Mouse (Mus musculus) bone marrow macrophage, adult 2 months (primary cell): ENCODE measurements around the gene Timd2.

ENCODE experiments used
- CTCF ChIP-seq: IDR thresholded peaks from 2 replicates; pipeline ENCODE4 v1.5.1; 2012; ENCODE audit warnings: low read depth, mild to moderate bottlenecking, low read length, moderate library complexity
- POLR2A ChIP-seq: IDR thresholded peaks from 2 replicates; pipeline ENCODE4 v1.6.1; 2012; ENCODE audit warnings: mild to moderate bottlenecking, low read depth, low read length, borderline replicate concordance

- TF ChIP-seq CTCF = no peak
- TF ChIP-seq POLR2A = no peak
Observed at GRCm38 (mm10) chr11:46754669-46755068, 47.8 kb upstream of the Timd2 start.
